Mouse (Mus musculus) heart, adult 2 months (tissue): Measurements from ENCODE around the gene Samd4. TPM values are rescaled to one million over a fixed set of nuclear protein-coding genes. Genes with fewer than 3 reads are reported as not detected.

Experiments
- DNase-seq, 2 experiments: peaks; one replicate each; pipeline ENCODE4 v3.0.0; 2021
- H3K27ac ChIP-seq: fragments of 200-600 bp; 2 replicates; pipeline ENCODE4 v1.8.1; 2022
- H3K27me3 ChIP-seq: fragments of 200-500 bp; 2 replicates; pipeline ENCODE4 v1.6.1; 2012; ENCODE audit warnings: mild to moderate bottlenecking, low read length, inconsistent platforms, mixed read lengths; ENCODE audit not compliant: control insufficient read depth, insufficient read depth
- H3K36me3 ChIP-seq: fragments of 200-500 bp; 2 replicates; pipeline ENCODE4 v1.6.1; 2012; ENCODE audit warnings: low read length, inconsistent platforms; ENCODE audit not compliant: control insufficient read depth, insufficient read depth
- H3K4me1 ChIP-seq: fragments of 200-500 bp; 2 replicates; pipeline ENCODE4 v1.6.1; 2011; ENCODE audit warnings: low read length; ENCODE audit not compliant: control insufficient read depth, insufficient read depth
- H3K4me3 ChIP-seq: fragments of 200-600 bp; 2 replicates; pipeline ENCODE4 v1.8.1; 2022
- H3K79me2 ChIP-seq: fragments of 200-500 bp; replicated peaks from 2 replicates; pipeline ENCODE4 v1.6.1; 2012; ENCODE audit warnings: mild to moderate bottlenecking, inconsistent platforms, low read length, moderate library complexity, mixed read lengths; ENCODE audit not compliant: control insufficient read depth, insufficient read depth
- H3K9ac ChIP-seq: fragments of 200-500 bp; 2 replicates; pipeline ENCODE4 v1.6.1; 2012; ENCODE audit warnings: low read depth, mild to moderate bottlenecking, control low read depth, inconsistent platforms, low read length, mixed read lengths
- CTCF ChIP-seq: fragments of 200-600 bp; IDR thresholded peaks from 2 replicates; pipeline ENCODE4 v1.8.1; 2022; ENCODE audit warnings: antibody characterized with exemption, mild to moderate bottlenecking, moderate library complexity
- EP300 ChIP-seq: fragments of 200-500 bp; IDR thresholded peaks from 2 replicates; pipeline ENCODE4 v1.6.1; 2011; ENCODE audit warnings: low read depth, low read length, control low read depth; ENCODE audit not compliant: insufficient read depth
- POLR2A ChIP-seq: fragments of 200-500 bp; IDR thresholded peaks from 2 replicates; pipeline ENCODE4 v1.6.1; 2011; ENCODE audit warnings: mild to moderate bottlenecking, low read depth, low read length, control low read depth; ENCODE audit not compliant: insufficient read depth
- WGBS: fragments of 180-500 bp; shearing (Covaris S2); methylation state at CpG from one replicate; pipeline ENCODE4 v1.1.7; 2018; 5-methylcytosine and 5-hydroxymethylcytosine counted together
- intact Hi-C: fragments of 180-260 bp; cut with DNase I; formaldehyde crosslinking; loops from one replicate; pipeline ENCODE4 v1.15.1; 2025
- polyA plus RNA-seq: library from polyadenylated mRNA; depleted of rRNA; stranded (reverse); fragments of >200 nt; gene quantifications from 2 replicates; pipeline ENCODE4 v1.2.3, GENCODE M21; 2012
- total RNA-seq, 2 experiments: library from RNA; stranded (reverse); gene quantifications; 2 replicates each; pipeline ENCODE4 v1.2.3; 2021

Gene Samd4
- total and polyA plus RNA-seq, 3 experiments, result 23.8 to 62.3 (median 51.7) TPM

- TF ChIP-seq POLR2A, result no peak
- no peak for TF ChIP-seq EP300
- no peak for TF ChIP-seq CTCF
- Histone ChIP-seq H3K27ac (no peak overlapping the region), H3K4me3 (no peak overlapping the region), H3K79me2 (no peaks in the 10 kb centered on the region), H3K4me1 (no peaks in the 10 kb centered on the region), H3K36me3 (no peaks in the 10 kb centered on the region), H3K9ac (no peak overlapping the region), H3K27me3 (no peaks in the 10 kb centered on the region)
- 59% methylated on average over 9 of the region's 9 CpGs for WGBS
- intact Hi-C loops, result loop anchor here (5.0 kb wide), 1 partner anchor 146 kb away; no protein-coding TSS in a partner anchor
- no peak for DNase-seq
These were observed 228.7 kb downstream of the Samd4 start for GRCm38 (mm10) chr14:47111341-47111740.

GRCm38 (mm10) chr14:47115154-47115553, 232.5 kb downstream of the Samd4 start:
- TF ChIP-seq CTCF (no peak), EP300 (no peak), POLR2A (no peak)
- 61% methylated on average over 9 of the region's 9 CpGs for WGBS

GRCm38 (mm10) chr14:47116062-47116762, 233.6 kb downstream of the Samd4 start:
- intact Hi-C loops, result no loop called here

More at GRCm38 (mm10) chr14:47115154-47115553, 232.5 kb downstream of the Samd4 start:
- no peak overlapping the region for H3K4me3 ChIP-seq
- H3K36me3 ChIP-seq, result no peaks in the 10 kb centered on the region
- intact Hi-C loops, result no loop called here
- no peaks in the 10 kb centered on the region for H3K27me3 ChIP-seq
- H3K9ac ChIP-seq, result no peak overlapping the region
- no peaks in the 10 kb centered on the region for H3K79me2 ChIP-seq
- no peak overlapping the region for H3K27ac ChIP-seq
- no peaks in the 10 kb centered on the region for H3K4me1 ChIP-seq
- no peak for DNase-seq

GRCm38 (mm10) chr14:47117522-47117921, 234.9 kb downstream of the Samd4 start:
- no peak for DNase-seq
- H3K4me1 ChIP-seq, result no peaks in the 10 kb centered on the region
- no peak overlapping the region for H3K27ac ChIP-seq
- intact Hi-C loops, result no loop called here
- H3K9ac ChIP-seq, result no peak overlapping the region
- H3K27me3 ChIP-seq, result no peaks in the 10 kb centered on the region
- H3K79me2 ChIP-seq, result no peaks in the 10 kb centered on the region
- H3K4me3 ChIP-seq, result no peak overlapping the region
- H3K36me3 ChIP-seq, result no peaks in the 10 kb centered on the region
- 52% methylated on average over 7 of the region's 7 CpGs for WGBS
- TF ChIP-seq CTCF, result peak; percentile 36
- TF ChIP-seq EP300, result no peak
- no peak for TF ChIP-seq POLR2A

More at GRCm38 (mm10) chr14:47116062-47116762, 233.6 kb downstream of the Samd4 start:
- H3K4me1 ChIP-seq, result no peaks in the 10 kb centered on the region
- H3K27ac ChIP-seq, result no peak overlapping the region
- no peaks in the 10 kb centered on the region for H3K36me3 ChIP-seq
- H3K9ac ChIP-seq, result no peak overlapping the region
- no peaks in the 10 kb centered on the region for H3K27me3 ChIP-seq
- TF ChIP-seq EP300 (no peak), CTCF (no peak), POLR2A (no peak)
- 62% methylated on average over 10 of the region's 10 CpGs for WGBS
- H3K4me3 ChIP-seq, result no peak overlapping the region
- no peaks in the 10 kb centered on the region for H3K79me2 ChIP-seq
- no peak for DNase-seq

DNA sequence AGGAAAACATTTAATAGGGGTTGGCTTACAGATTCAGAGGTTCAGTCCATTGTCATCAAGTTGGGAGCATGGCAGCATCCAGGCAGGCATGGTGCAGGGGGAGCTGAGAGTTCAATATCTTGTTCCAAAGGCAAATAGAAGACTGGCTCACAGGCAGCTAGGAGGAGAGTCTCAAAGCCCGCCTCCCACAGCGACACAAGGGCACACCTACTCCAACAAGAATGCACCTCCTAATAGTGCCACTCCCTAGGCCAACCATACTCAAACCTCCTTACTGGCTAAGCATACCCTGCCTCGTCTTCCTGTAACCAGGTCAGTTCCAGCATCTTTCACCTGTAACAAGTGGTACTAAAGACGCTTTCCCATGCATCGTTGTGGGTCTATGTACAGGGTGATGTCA, 245.3 kb downstream of the Samd4 start:
- intact Hi-C loops, result no loop called here

GRCm38 (mm10) chr14:47133948-47134347, 251.3 kb downstream of the Samd4 start:
- TF ChIP-seq CTCF (no peak), POLR2A (no peak), EP300 (no peak)
- no peaks in the 10 kb centered on the region for H3K27me3 ChIP-seq
- no peaks in the 10 kb centered on the region for H3K79me2 ChIP-seq
- H3K4me1 ChIP-seq, result no peaks in the 10 kb centered on the region
- no peaks in the 10 kb centered on the region for H3K36me3 ChIP-seq
- no peak overlapping the region for H3K27ac ChIP-seq
- intact Hi-C loops, result no loop called here
- no peak overlapping the region for H3K4me3 ChIP-seq
- no peak overlapping the region for H3K9ac ChIP-seq
- DNase-seq, result no peak
- WGBS, result 72% methylated on average over 10 of the region's 10 CpGs

More for the DNA sequence above, 245.3 kb downstream of the Samd4 start:
- H3K79me2 ChIP-seq, result no peaks in the 10 kb centered on the region
- H3K9ac ChIP-seq, result no peak overlapping the region
- DNase-seq, result no peak
- no peaks in the 10 kb centered on the region for H3K4me1 ChIP-seq
- H3K27ac ChIP-seq, result no peak overlapping the region
- no peaks in the 10 kb centered on the region for H3K27me3 ChIP-seq
- H3K36me3 ChIP-seq, result no peaks in the 10 kb centered on the region
- H3K4me3 ChIP-seq, result no peak overlapping the region
- WGBS, result 89% methylated on average over 5 of the region's 5 CpGs
- TF ChIP-seq EP300 (no peak), CTCF (no peak), POLR2A (no peak)
